Mouse (Mus musculus): Measurements from ENCODE around the gene Ech1.

Gene Ech1

GRCm38 (mm10) chr7:28863540-28863939 lies 38.5 kb downstream of the Ech1 start, which contains the start of gene Lgals7:
Gene Lgals7 (plus strand): TSS chr7:28863853.
- DNase-seq: no peak

- peak in 1 of 2 experiments; percentile 40 for DNase-seq
Measured at GRCm38 (mm10) chr7:28864288-28864750, 39.3 kb downstream of the Ech1 start.

- peak; percentile 59 to 65 for DNase-seq
Measured at GRCm38 (mm10) chr7:28865481-28866300, 40.7 kb downstream of the Ech1 start.

- no peak for DNase-seq
Measured at GRCm38 (mm10) chr7:28866769-28867507, 41.9 kb downstream of the Ech1 start.

- peak; percentile 83 to 87 for DNase-seq
Measured at GRCm38 (mm10) chr7:28867508-28868340, 42.7 kb downstream of the Ech1 start.

DNA sequence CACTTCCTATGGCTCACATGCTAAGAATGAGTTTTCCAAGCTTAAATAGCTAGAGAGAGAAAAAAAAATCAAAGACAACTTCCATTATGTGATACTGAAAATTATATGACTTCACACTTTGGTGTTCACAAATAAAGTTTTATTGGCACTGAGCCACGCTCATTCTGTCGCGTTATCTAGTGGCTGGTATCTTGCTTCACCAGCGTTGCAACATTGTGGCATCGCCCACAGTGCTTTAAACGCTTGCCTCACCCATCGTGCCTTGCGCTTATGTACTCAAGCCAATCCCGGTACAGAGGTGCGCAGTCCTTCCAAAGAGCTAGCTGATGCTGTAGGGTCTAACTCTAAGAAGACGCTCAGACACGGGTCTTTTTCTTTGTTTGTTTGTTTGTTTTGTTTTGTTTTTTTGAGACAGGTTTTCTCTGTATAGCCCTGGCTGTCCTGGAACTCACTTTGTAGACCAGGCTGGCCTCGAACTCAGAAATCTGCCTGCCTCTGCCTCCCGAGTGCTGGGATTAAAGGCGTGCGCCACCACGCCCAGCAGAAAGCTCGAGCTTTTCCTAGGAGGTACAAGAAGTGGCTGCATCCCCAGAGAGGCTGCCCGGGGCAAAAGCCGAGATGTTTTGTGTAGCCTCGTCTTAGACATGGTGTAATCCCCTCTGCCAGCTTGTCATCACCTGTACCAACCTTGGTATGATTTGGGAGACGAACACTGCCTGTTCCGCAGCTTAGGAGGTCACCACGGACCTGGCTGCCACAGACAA lies 46.1 kb downstream of the Ech1 start:
- DNase-seq: no peak

GRCm38 (mm10) chr7:28874565-28874964 lies 49.5 kb downstream of the Ech1 start:
- no peak for DNase-seq

- DNase-seq: no peak
Measured at GRCm38 (mm10) chr7:28876099-28876498, 51.1 kb downstream of the Ech1 start.

- DNase-seq: no peak
Measured at GRCm38 (mm10) chr7:28877155-28877554, 52.1 kb downstream of the Ech1 start.

DNA sequence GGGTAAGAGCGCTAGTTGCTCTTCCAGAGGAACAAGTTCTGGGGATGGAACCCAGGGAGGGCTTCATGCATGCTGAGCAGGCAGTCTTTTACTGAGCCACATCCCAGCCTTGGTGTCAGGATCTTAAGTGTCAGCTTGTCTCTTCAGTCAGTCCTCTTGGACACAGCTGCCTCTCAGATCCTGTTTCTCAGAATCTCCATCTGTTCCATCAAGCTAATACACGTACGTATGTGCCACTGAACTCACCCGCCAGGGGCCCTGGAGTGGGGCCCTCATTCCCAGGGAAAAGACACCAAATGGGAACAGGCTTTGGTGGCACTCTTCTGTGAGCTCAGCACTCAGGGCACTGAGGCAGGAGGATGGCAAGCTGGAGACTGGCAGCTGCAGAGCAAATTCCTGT lies 52.8 kb downstream of the Ech1 start:
- DNase-seq: no peak

DNA sequence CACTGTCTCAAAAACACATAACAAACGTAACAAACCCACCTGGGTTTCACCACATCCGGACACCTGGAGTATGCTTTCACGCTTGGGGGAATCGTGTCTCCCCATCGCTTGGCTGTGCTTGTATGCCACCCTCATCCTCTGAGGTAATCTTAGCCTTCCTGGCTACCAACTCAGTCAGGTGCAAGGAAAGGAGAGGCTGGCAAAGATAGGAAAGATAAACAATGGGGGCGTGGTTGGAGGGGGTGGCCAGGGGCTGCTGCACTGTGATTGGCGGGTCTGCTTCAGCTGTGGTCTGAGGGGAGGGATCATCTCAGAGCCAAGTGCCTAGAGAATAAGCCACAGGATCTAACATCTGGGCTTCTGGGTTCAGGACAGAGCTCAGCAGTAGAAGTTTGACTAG lies 54.6 kb downstream of the Ech1 start:
- no peak for DNase-seq

DNA sequence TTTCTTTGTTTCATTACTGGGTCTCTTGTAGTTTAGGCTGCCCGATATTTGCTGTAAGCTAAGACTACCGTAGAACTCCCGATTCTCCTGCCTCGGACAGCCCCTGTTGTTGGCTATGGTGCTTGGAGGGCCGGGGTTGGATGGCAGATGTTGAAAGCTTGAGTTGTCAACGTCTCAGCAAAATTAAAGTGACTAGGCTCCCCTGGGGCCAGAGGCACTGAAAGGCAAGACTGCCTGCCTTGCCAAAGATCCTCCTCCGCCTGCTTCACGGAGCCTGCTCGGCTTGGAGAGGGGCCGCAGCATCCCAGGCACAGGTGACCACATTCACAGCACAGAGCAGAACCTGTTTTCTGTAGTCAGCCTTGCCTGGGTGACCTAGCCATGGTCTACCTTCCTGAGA lies 55.5 kb downstream of the Ech1 start:
- DNase-seq: peak in 1 of 2 experiments; percentile 55

GRCm38 (mm10) chr7:28881199-28881598 lies 56.2 kb downstream of the Ech1 start, which contains the start of gene Capn12:
Gene Capn12 (plus strand): TSS chr7:28881422.
- DNase-seq: no peak

Measured in cerebellum, postnatal 10 days (tissue).